Mouse (Mus musculus): ENCODE measurements at regions not wholly inside any gene's neighbourhood (a gene's known extent, or its start where the extent isn't known, plus 50 kb on each side); places are given as distances from the start of the nearest gene placed in this dataset.

DNA sequence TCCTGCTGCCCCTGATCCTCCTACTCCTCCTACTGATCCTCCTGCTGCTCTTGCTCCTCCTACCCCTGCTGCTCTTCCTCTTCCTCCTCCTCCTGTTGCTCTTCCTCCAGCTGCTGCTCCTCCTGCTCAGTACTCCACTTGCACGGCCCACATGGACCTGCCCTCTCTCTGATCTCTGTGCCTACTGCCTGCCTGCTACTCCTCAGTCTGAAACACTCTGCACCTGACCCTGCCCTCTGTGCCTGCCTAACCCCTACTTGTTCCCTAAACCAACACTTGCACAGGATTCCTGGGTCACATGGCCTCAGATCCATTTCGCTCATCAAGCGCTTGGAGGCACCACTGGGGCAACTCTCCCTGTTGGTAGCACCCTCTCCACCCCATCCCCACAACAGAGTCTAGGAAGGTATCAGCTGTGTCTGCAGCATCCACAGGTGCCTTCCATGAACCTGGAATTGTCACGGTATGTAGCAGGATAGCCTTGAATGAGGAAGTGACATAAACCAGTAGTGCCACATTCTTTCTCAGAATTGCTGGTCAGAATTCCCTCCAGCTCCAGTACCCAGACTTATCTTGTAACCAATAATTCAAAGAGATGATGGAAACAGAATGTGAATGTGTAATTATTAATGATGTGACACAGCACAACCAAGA lies 430.2 kb downstream of the Atp23 start:
- WGBS: 38% methylated on average over 4 of the region's 4 CpGs
- H3K27ac ChIP-seq (ENCODE audit: insufficient read depth, low read depth, low read length): no peak overlapping the region
- TF ChIP-seq CTCF (IDR thresholded peaks at IDR 0.05; ENCODE audit: extremely low read depth, insufficient read length, insufficient replicate concordance, low read depth, low read length) (no peak), POLR2A (IDR thresholded peaks at IDR 0.05; ENCODE audit: low read depth, low read length) (no peak)

DNA sequence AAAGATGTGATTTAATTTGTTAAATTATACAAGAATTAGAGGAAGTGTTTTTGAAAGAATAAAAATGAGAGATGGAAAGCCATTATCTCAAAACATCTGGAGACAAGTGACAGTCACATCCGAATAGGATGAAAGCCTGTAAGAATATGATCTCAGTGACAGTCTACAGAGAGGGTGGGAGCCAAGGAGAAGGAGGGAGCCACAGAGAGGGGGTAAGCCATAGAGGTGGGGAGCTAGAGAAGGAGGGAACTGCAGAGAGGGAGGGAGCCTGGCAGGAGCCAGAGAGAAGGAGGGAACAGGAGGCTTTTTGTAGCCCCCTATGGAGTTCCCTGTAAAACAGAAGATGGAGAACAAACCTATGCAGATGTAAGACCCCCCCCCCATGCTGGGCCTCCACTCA lies 438.4 kb downstream of the Atp23 start:
- no peak overlapping the region for H3K27ac ChIP-seq (ENCODE audit: insufficient read depth, low read depth, low read length)

More for the DNA sequence above, 430.2 kb downstream of the Atp23 start:
- Histone ChIP-seq H3K27me3 (ENCODE audit: control insufficient read depth, insufficient read depth, low read length) (no peaks in the 10 kb centered on the region), H3K4me1 (ENCODE audit: control insufficient read depth, insufficient read depth, insufficient read length, low read length) (no peaks in the 10 kb centered on the region), H3K4me3 (ENCODE audit: low read depth, low read length) (no peak overlapping the region), H3K36me3 (ENCODE audit: control insufficient read depth, insufficient read depth, low read length) (no peaks in the 10 kb centered on the region)

DNA sequence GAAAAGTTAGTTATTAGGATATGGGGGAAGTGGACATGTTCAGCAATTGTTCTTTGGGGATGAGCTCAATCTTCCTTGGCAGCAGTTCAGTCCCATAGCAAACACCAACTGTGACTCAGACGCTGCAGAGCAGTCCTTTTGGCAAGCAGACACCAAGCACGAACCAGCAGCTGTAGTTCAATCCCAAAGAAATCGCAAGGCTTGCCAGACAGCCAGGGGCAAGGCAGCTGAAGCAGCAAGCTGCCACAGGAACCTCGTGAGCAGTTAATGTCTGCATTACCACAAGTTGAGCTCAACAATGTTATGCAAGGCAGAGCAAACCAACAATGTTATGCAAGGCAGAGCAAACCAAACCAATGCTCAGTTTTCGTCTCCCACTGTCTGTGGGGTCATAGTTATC lies 442.6 kb downstream of the Atp23 start:
- no peaks in the 10 kb centered on the region for H3K27me3 ChIP-seq (ENCODE audit: control insufficient read depth, insufficient read depth, low read length)
- 77% methylated on average over 5 of the region's 5 CpGs for WGBS
- TF ChIP-seq CTCF (IDR thresholded peaks at IDR 0.05; ENCODE audit: extremely low read depth, insufficient read length, insufficient replicate concordance, low read depth, low read length) (no peak), POLR2A (IDR thresholded peaks at IDR 0.05; ENCODE audit: low read depth, low read length) (no peak)
- H3K4me1 ChIP-seq (ENCODE audit: control insufficient read depth, insufficient read depth, insufficient read length, low read length): no peaks in the 10 kb centered on the region
- no peak overlapping the region for H3K27ac ChIP-seq (ENCODE audit: insufficient read depth, low read depth, low read length)
- no peaks in the 10 kb centered on the region for H3K36me3 ChIP-seq (ENCODE audit: control insufficient read depth, insufficient read depth, low read length)
- no peak overlapping the region for H3K4me3 ChIP-seq (ENCODE audit: low read depth, low read length)

More for the DNA sequence above, 438.4 kb downstream of the Atp23 start:
- H3K36me3 ChIP-seq (ENCODE audit: control insufficient read depth, insufficient read depth, low read length): no peaks in the 10 kb centered on the region
- WGBS: 61% methylated on average over 1 of the region's 1 CpGs
- H3K27me3 ChIP-seq (ENCODE audit: control insufficient read depth, insufficient read depth, low read length): no peaks in the 10 kb centered on the region
- no peak overlapping the region for H3K4me3 ChIP-seq (ENCODE audit: low read depth, low read length)
- TF ChIP-seq POLR2A (IDR thresholded peaks at IDR 0.05; ENCODE audit: low read depth, low read length) (no peak), CTCF (IDR thresholded peaks at IDR 0.05; ENCODE audit: extremely low read depth, insufficient read length, insufficient replicate concordance, low read depth, low read length) (no peak)
- no peaks in the 10 kb centered on the region for H3K4me1 ChIP-seq (ENCODE audit: control insufficient read depth, insufficient read depth, insufficient read length, low read length)

DNA sequence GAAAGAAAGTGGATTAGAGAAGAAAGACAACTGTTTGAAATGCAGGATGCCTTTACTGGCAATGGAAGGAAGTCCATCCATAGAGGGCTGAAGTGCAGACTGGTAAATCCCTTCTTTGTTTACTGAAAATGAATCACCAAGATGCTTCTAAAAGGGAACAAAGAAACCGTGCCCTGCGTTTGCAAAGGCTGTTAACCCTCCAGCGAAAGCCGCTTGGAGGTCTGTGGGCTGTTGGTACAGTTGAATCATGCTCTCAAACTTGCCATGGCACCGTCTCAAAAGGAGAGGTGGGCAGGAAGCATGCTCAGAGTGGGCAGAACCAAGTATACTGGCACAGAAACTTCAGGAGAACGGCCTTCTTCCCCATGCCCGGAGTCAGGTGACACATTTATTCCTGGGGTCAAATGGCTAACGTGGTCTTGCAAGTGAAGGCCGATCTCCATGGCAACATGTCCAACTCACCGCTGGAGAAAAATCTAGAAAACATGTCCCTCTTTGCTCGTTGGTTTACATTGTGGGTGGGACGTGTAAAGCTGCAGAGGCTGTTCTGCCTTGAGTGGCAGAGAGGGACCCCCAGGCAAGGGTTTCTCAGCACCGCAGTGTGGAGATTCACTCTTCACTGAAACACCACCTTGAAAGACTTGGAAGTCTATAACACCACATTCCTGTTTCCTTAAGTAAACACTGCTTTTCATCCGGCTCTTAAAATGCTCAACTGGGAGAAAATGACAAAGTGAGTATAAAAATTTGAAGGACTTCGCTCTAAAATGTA lies 448.2 kb downstream of the Atp23 start:
- Histone ChIP-seq H3K27me3 (ENCODE audit: control insufficient read depth, insufficient read depth, low read length) (no peaks in the 10 kb centered on the region), H3K4me1 (ENCODE audit: control insufficient read depth, insufficient read depth, insufficient read length, low read length) (no peaks in the 10 kb centered on the region), H3K27ac (ENCODE audit: insufficient read depth, low read depth, low read length) (no peak overlapping the region), H3K36me3 (ENCODE audit: control insufficient read depth, insufficient read depth, low read length) (no peaks in the 10 kb centered on the region), H3K4me3 (ENCODE audit: low read depth, low read length) (no peak overlapping the region)
- TF ChIP-seq CTCF (IDR thresholded peaks at IDR 0.05; ENCODE audit: extremely low read depth, insufficient read length, insufficient replicate concordance, low read depth, low read length) (no peak), POLR2A (IDR thresholded peaks at IDR 0.05; ENCODE audit: low read depth, low read length) (no peak)
- WGBS: 75% methylated on average over 15 of the region's 15 CpGs

DNA sequence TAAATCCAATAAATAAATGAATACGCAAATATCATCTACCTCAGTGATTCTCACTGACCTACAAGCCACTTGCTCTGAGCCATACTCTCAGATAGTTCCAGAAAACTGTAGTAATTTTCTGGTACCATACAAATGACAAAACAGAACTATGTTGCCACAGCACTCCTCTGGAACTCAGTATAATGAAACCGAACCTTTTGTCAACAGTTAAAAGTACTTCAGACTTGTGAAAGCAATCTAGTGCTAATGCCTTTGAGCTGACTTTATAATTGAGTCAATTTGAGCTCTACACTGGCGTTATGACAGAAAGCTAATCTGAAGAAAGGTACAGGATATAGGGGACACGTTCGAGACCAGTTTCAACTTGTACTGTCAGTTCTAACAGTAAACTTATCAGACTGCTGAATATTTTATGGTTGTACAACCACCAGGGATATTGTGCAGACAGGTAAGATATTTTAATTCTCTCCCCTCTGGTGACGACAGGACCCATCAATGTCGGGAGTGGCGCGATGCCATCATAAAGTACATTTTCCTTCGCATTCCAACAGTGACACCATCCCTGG lies 449.0 kb downstream of the Atp23 start:
- Histone ChIP-seq H3K36me3 (ENCODE audit: control insufficient read depth, insufficient read depth, low read length) (no peaks in the 10 kb centered on the region), H3K27me3 (ENCODE audit: control insufficient read depth, insufficient read depth, low read length) (no peaks in the 10 kb centered on the region), H3K27ac (ENCODE audit: insufficient read depth, low read depth, low read length) (no peak overlapping the region), H3K4me3 (ENCODE audit: low read depth, low read length) (no peak overlapping the region), H3K4me1 (ENCODE audit: control insufficient read depth, insufficient read depth, insufficient read length, low read length) (no peaks in the 10 kb centered on the region)
- no peak for TF ChIP-seq POLR2A (IDR thresholded peaks at IDR 0.05; ENCODE audit: low read depth, low read length)
- TF ChIP-seq CTCF (IDR thresholded peaks at IDR 0.05; ENCODE audit: extremely low read depth, insufficient read length, insufficient replicate concordance, low read depth, low read length): no peak
- 77% methylated on average over 10 of the region's 10 CpGs for WGBS

DNA sequence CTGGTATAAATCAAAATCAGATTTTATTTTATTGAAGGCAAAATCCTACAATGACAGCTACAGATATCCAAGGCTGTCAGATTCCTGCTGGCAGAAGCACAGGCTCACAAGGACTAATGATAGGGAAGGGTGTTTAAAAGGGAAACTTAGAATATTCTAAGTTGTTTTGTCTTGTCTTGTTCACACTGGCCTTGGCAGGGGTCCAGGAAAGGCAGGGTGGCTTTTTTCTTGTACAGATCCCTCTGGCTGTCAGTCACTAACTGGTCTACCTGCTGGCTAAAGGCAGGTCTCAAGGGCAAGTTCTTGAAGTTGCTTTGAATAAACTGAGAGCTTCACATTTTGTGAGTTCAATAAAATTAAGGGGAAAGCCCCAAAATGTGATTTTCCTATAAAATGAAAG lies 465.3 kb downstream of the Lrig3 start:
- H3K27me3 ChIP-seq (ENCODE audit: control insufficient read depth, insufficient read depth, low read length): no peaks in the 10 kb centered on the region
- no peak for TF ChIP-seq CTCF (IDR thresholded peaks at IDR 0.05; ENCODE audit: extremely low read depth, insufficient read length, insufficient replicate concordance, low read depth, low read length)
- TF ChIP-seq POLR2A (IDR thresholded peaks at IDR 0.05; ENCODE audit: low read depth, low read length): no peak
- no peaks in the 10 kb centered on the region for H3K4me1 ChIP-seq (ENCODE audit: control insufficient read depth, insufficient read depth, insufficient read length, low read length)
- H3K27ac ChIP-seq (ENCODE audit: insufficient read depth, low read depth, low read length): no peak overlapping the region
- H3K4me3 ChIP-seq (ENCODE audit: low read depth, low read length): no peak overlapping the region
- H3K36me3 ChIP-seq (ENCODE audit: control insufficient read depth, insufficient read depth, low read length): no peaks in the 10 kb centered on the region

DNA sequence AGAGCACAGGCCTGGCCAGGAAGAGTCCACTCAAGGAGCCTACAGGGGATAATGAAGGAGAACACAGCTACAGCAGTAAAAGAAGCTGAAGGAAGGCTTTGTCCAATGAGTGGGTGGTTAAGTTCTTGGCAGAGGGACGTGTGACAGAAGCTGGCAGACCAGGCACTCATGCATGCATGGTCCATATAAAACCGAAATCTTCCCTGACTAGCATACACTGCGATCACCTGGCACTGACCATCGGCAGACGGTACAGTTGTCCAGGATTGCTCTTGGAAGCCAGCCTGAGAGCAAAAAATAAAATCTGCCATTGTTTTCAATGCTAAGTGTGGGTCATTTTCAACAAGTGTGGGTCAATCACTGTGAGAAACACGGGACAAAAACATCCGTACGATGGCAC lies 464.4 kb downstream of the Lrig3 start:
- 87% methylated on average over 8 of the region's 8 CpGs for WGBS
- no peaks in the 10 kb centered on the region for H3K36me3 ChIP-seq (ENCODE audit: control insufficient read depth, insufficient read depth, low read length)
- no peaks in the 10 kb centered on the region for H3K4me1 ChIP-seq (ENCODE audit: control insufficient read depth, insufficient read depth, insufficient read length, low read length)
- TF ChIP-seq POLR2A (IDR thresholded peaks at IDR 0.05; ENCODE audit: low read depth, low read length): no peak
- no peak for TF ChIP-seq CTCF (IDR thresholded peaks at IDR 0.05; ENCODE audit: extremely low read depth, insufficient read length, insufficient replicate concordance, low read depth, low read length)
- no peaks in the 10 kb centered on the region for H3K27me3 ChIP-seq (ENCODE audit: control insufficient read depth, insufficient read depth, low read length)
- H3K4me3 ChIP-seq (ENCODE audit: low read depth, low read length): no peak overlapping the region
- no peak overlapping the region for H3K27ac ChIP-seq (ENCODE audit: insufficient read depth, low read depth, low read length)
